Mouse (Mus musculus) inflammation-experienced regulatory T-cells (primary cell): ENCODE data around the gene Nrxn1. TPM values are rescaled to one million over a fixed set of nuclear protein-coding genes. Genes with fewer than 3 reads are reported as not detected.

Source experiments
- polyA plus RNA-seq, 2 experiments: library from polyadenylated mRNA; unstranded; fragments of 100-300 nt; shearing (Covaris generic); gene quantifications; one replicate each; pipeline ENCODE4 v1.2.1; 2017

The Nrxn1 gene
- polyA plus RNA-seq, result 1 to 10 TPM in 1 of 2 experiments, under 1 TPM in 1; 0.83 to 3.7 TPM

DNA sequence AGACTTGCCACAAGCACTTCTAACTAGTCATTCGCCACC, at the start of gene Nrxn1:
Nrxn1 (minus strand) TSS at position 30 of the 39 bp plus-strand sequence.

